9 mouse cellular contexts compared by ENCODE assay signal in genomic region chr2:54437501-54437830, GRCm38 (mm10). TPM values are rescaled to one million over a fixed set of nuclear protein-coding genes. Genes with fewer than 3 reads are reported as not detected.
DNase-seq lines count a peak whose midpoint lies in the region; ATAC-seq and TF ChIP-seq lines count a peak whose summit lies in the region.
"Had no signal": no experiment of that assay in that cellular context is flagged by ENCODE, and none has a peak within 500 bp of the region (broad histone marks: within the 10 kb centered on the region; RNA-seq: fewer than 3 reads in every experiment).

No protein-coding gene starts in this region.

- TF ChIP-seq CTCF in cerebellum, adult 2 months (IDR thresholded peaks at IDR 0.05; ENCODE audit: borderline replicate concordance, insufficient read depth, low read depth, low read length), result no peak; the same call in 1 of the 2 replicates

- H3K27ac ChIP-seq in cerebellum, adult 2 months (ENCODE audit: insufficient read depth, low read length), result peak overlapping the region; percentile 95
- H3K27ac ChIP-seq in midbrain, embryonic 11.5 days (ENCODE audit: low read depth, low read length), result no peak overlapping the region
- H3K27ac ChIP-seq: liver, embryonic 14.5 days had no signal

- TF ChIP-seq POLR2A in cerebellum, adult 2 months (IDR thresholded peaks at IDR 0.05; ENCODE audit: borderline replicate concordance, insufficient read depth, low read length), result 0 out of 2 replicates have a peak, but pooled peaks have one; percentile 4

- H3K9ac ChIP-seq in midbrain, embryonic 11.5 days (ENCODE audit: low read length), result peak overlapping the region; percentile 36; the same call in 1 of the 2 replicates
- H3K9ac ChIP-seq: liver, embryonic 14.5 days had no signal

- no peaks in the 10 kb centered on the region for H3K36me3 ChIP-seq in midbrain, embryonic 11.5 days (ENCODE audit: control insufficient read depth, insufficient read depth, low read length)

- H3K4me1 ChIP-seq in cerebellum, adult 2 months (ENCODE audit: control insufficient read depth, insufficient read depth, low read length), result peaks cover 8% of the 10 kb centered on the region
- H3K4me1 ChIP-seq in midbrain, embryonic 11.5 days (ENCODE audit: control insufficient read depth, insufficient read depth, low read length), result peaks cover 3% of the 10 kb centered on the region; the same call in 1 of the 2 replicates

- peak; percentile 1 for DNase-seq in adrenal gland, postnatal 25 days
- DNase-seq in adrenal gland, postnatal 36 days, result no peak
- peak; percentile 77 to 80 for DNase-seq in cerebellum, adult 2 months
- peak; percentile 8 to 19 for DNase-seq in frontal cortex, postnatal 14 days (ENCODE audit: low spot score in 2 of 2)
- no peak for DNase-seq in midbrain, embryonic 11.5 days (ENCODE audit: low spot score, missing footprints)
- DNase-seq in testis, postnatal 14 days (ENCODE audit: low spot score), result peak; percentile 4
- no peak for DNase-seq in thymus, postnatal 4 days
- DNase-seq in spleen, postnatal 10 days (ENCODE audit: low spot score in 2 of 2), result no peak

- WGBS in cerebellum, adult 2 months, result under 1% methylated on average over 9 of the region's 9 CpGs
- 5% methylated on average over 9 of the region's 9 CpGs for WGBS in midbrain, embryonic 11.5 days

- H3K27me3 ChIP-seq in cerebellum, adult 2 months (ENCODE audit: control insufficient read depth, insufficient read depth, low read length), result no peaks in the 10 kb centered on the region
- H3K27me3 ChIP-seq in midbrain, embryonic 11.5 days (ENCODE audit: control insufficient read depth, insufficient read depth, low read length), result no peaks in the 10 kb centered on the region; the same call in 1 of the 2 replicates

- H3K9me3 ChIP-seq in midbrain, embryonic 11.5 days (ENCODE audit: control insufficient read depth, low read length), result no peaks in the 10 kb centered on the region

- ATAC-seq in midbrain, embryonic 11.5 days (ENCODE audit: low FRiP score), result no peak

- peak overlapping the region; percentile 98 for H3K4me2 ChIP-seq in midbrain, embryonic 11.5 days

- peak overlapping the region; percentile 94 for H3K4me3 ChIP-seq in cerebellum, adult 2 months (replicated peaks; ENCODE audit: insufficient read depth, low read depth, low read length)
- peak overlapping the region; percentile 53 for H3K4me3 ChIP-seq in midbrain, embryonic 11.5 days (ENCODE audit: low read depth, low read length)

RNA-seq across cellular contexts. Expression of gene Galnt13, which starts 1.3 kb away (rescaled TPM):
- 0.33 TPM in 1 of 2 replicates, not detected in the other for total RNA-seq in adrenal gland, postnatal 25 days (2021)
- under 1 TPM; 0.07 to 0.10 TPM for total RNA-seq in adrenal gland, postnatal 36 days (2021)
- polyA plus RNA-seq in cerebellum, adult 2 months (2012; rRNA removed), result 27.5 and 36.3 TPM in 2 replicates
- polyA plus RNA-seq in midbrain, embryonic 11.5 days (2014; fragmentation: Nextera tagmentation; extraction: Ambion mirVana), result 2.1 TPM in 2 replicates
- polyA plus RNA-seq: liver, embryonic 14.5 days had no signal

Comparison
In these comparisons a context has a peak if more than half of its experiments do, and no peak if none do; other contexts are left out.
1. DNase-seq: peak in adrenal gland, postnatal 25 days (single experiment), cerebellum, adult 2 months (2 of 2), frontal cortex, postnatal 14 days (2 of 2) and testis, postnatal 14 days (single experiment); none in adrenal gland, postnatal 36 days (0 of 2), midbrain, embryonic 11.5 days (single experiment), thymus, postnatal 4 days (single experiment) and spleen, postnatal 10 days (0 of 2).